In genomic region chr3:107862471-107862870, GRCm38 (mm10) we compare ENCODE assay signal across 28 mouse cellular contexts. TPM values are rescaled to one million over a fixed set of nuclear protein-coding genes. Genes with fewer than 3 reads are reported as not detected.
A peak's percentile ranks its signal among the peaks of the same experiment; 100 is the strongest.
DNase-seq lines count a peak whose midpoint lies in the region; ATAC-seq lines count a peak whose summit lies in the region.
"Had no signal": no experiment of that assay in that cellular context is flagged by ENCODE, and none has a peak within 500 bp of the region (broad histone marks: within the 10 kb centered on the region; RNA-seq: fewer than 3 reads in every experiment).

No protein-coding gene starts in this region.

- ATAC-seq in hematopoietic stem cell, adult 5-6 weeks (replicated peaks in 1 of 2; ENCODE audit: insufficient read depth in 1 of 2, low FRiP score in 2 of 2, low TSS enrichment in 1 of 2, low read depth in 1 of 2, poor library complexity in 2 of 2, severe bottlenecking in 2 of 2), result peak; percentile 42 to 53; a peak in 2 of 4 replicates
- ATAC-seq: forebrain, embryonic 14.5 days; liver, embryonic 12.5 days; liver, postnatal 0 days had no signal

- peak; percentile 43 for DNase-seq in lung, postnatal 25 days (ENCODE audit: low spot score)
- DNase-seq in lung, postnatal 14 days, result no peak
- peak; percentile 82 for DNase-seq in MEL-GATA-1-ER (ENCODE audit: extremely low read depth, low read depth)
- DNase-seq in adrenal gland, postnatal 10 days, result no peak
- no peak for DNase-seq in frontal cortex, postnatal 14 days (ENCODE audit: low spot score in 2 of 2)
- DNase-seq: adrenal gland, adult 2 months; cerebellum, adult 9-10 months; cerebellum, postnatal 36 days; embryo, embryonic 11 days; gastrocnemius, postnatal 36 days; heart, postnatal 36 days; kidney, adult 18-20 months; kidney, postnatal 36 days; layer of hippocampus, postnatal 36 days; left cerebral cortex, postnatal 4 days; liver, postnatal 0 days; lung, postnatal 4 days; midbrain, embryonic 14.5 days; thymus, adult 2 months; thymus, postnatal 4 days had no signal

RNA-seq across cellular contexts. Expression of gene Eps8l3, which starts 14.6 kb away (rescaled TPM):
- not detected in 2 replicates for total RNA-seq in hematopoietic stem cell, adult 5-6 weeks (2017)
- not detected for total RNA-seq in adrenal gland, postnatal 10 days (2021)
- total RNA-seq: adrenal gland, adult 2 months; adrenal gland, postnatal 4 days; G1E; gastrocnemius, adult 18-20 months; gastrocnemius, postnatal 36 days; heart, adult 8-10 months; heart, postnatal 36 days; layer of hippocampus, postnatal 36 days; left cerebral cortex, postnatal 4 days; monocyte, adult 5-6 weeks had no signal

RNA-seq across cellular contexts. Expression of gene Gstm5, which starts 33.1 kb away (rescaled TPM):
- 34.2 and 42.6 TPM in 2 replicates for total RNA-seq in hematopoietic stem cell, adult 5-6 weeks (2017)
- 10 to 100 TPM; 30.1 to 32.3 TPM for total RNA-seq in adrenal gland, postnatal 10 days (2021)
- total RNA-seq: G1E had no signal

Comparison
In these comparisons a context has a peak if more than half of its experiments do, and no peak if none do; other contexts are left out.
1. DNase-seq: peak in lung, postnatal 25 days (single experiment) and MEL-GATA-1-ER (single experiment); none in lung, postnatal 14 days (single experiment), adrenal gland, postnatal 10 days (single experiment) and frontal cortex, postnatal 14 days (0 of 2).